Mouse (Mus musculus): Measurements from ENCODE around the gene Nceh1. TPM values are rescaled to one million over a fixed set of nuclear protein-coding genes. Genes with fewer than 3 reads are reported as not detected.
"Not testable (repeated sequence)": the region's sequence is repeated elsewhere in the genome, so short reads cannot be mapped to it uniquely, and the experiment has no call there.

Nceh1 gene
- polyA plus RNA-seq, 1 experiment: 137 TPM

GRCm38 (mm10) chr3:27288909-27289308 lies 106.1 kb downstream of the Nceh1 start:
- TF ChIP-seq POLR2A (IDR thresholded peaks at IDR 0.05; ENCODE audit: borderline replicate concordance, low read depth, low read length) (no peak), CTCF (IDR thresholded peaks at IDR 0.05; ENCODE audit: low read depth, low read length) (no peak)
- Histone ChIP-seq H3K4me3 (ENCODE audit: insufficient read depth, low read length) (no peak overlapping the region), H3K27ac (ENCODE audit: insufficient read depth, low read depth, low read length) (no peak overlapping the region), H3K4me1 (ENCODE audit: control insufficient read depth, insufficient read depth, low read length) (peaks cover 13% of the 10 kb centered on the region)

GRCm38 (mm10) chr3:27290285-27290684 lies 107.5 kb downstream of the Nceh1 start:
- Histone ChIP-seq H3K4me3 (ENCODE audit: insufficient read depth, low read length) (no peak overlapping the region), H3K27ac (ENCODE audit: insufficient read depth, low read depth, low read length) (no peak overlapping the region), H3K4me1 (ENCODE audit: control insufficient read depth, insufficient read depth, low read length) (peaks cover 13% of the 10 kb centered on the region)
- TF ChIP-seq CTCF (IDR thresholded peaks at IDR 0.05; ENCODE audit: low read depth, low read length) (no peak), POLR2A (IDR thresholded peaks at IDR 0.05; ENCODE audit: borderline replicate concordance, low read depth, low read length) (no peak)

- not testable (repeated sequence) for H3K27ac ChIP-seq (ENCODE audit: insufficient read depth, low read depth, low read length); H3K4me3 ChIP-seq (ENCODE audit: insufficient read depth, low read length)
These were observed 108.2 kb downstream of the Nceh1 start for GRCm38 (mm10) chr3:27290945-27291344.

GRCm38 (mm10) chr3:27291411-27291810 lies 108.6 kb downstream of the Nceh1 start:
- H3K4me1 ChIP-seq (ENCODE audit: control insufficient read depth, insufficient read depth, low read length): peaks cover 13% of the 10 kb centered on the region
- not testable (repeated sequence) for H3K27ac ChIP-seq (ENCODE audit: insufficient read depth, low read depth, low read length); H3K4me3 ChIP-seq (ENCODE audit: insufficient read depth, low read length)

More at GRCm38 (mm10) chr3:27290945-27291344, 108.2 kb downstream of the Nceh1 start:
- H3K4me1 ChIP-seq (ENCODE audit: control insufficient read depth, insufficient read depth, low read length): peaks cover 13% of the 10 kb centered on the region

- H3K27ac ChIP-seq (ENCODE audit: insufficient read depth, low read depth, low read length): no peak overlapping the region
- no peak overlapping the region for H3K4me3 ChIP-seq (ENCODE audit: insufficient read depth, low read length)
- no peak for TF ChIP-seq CTCF (IDR thresholded peaks at IDR 0.05; ENCODE audit: low read depth, low read length)
- TF ChIP-seq POLR2A (IDR thresholded peaks at IDR 0.05; ENCODE audit: borderline replicate concordance, low read depth, low read length): no peak
- H3K4me1 ChIP-seq (ENCODE audit: control insufficient read depth, insufficient read depth, low read length): peaks cover 8% of the 10 kb centered on the region
These were observed 111.0 kb downstream of the Nceh1 start for GRCm38 (mm10) chr3:27293645-27294385.

- Histone ChIP-seq H3K4me1 (ENCODE audit: control insufficient read depth, insufficient read depth, low read length) (peaks cover 13% of the 10 kb centered on the region), H3K27ac (ENCODE audit: insufficient read depth, low read depth, low read length) (no peak overlapping the region), H3K4me3 (ENCODE audit: insufficient read depth, low read length) (no peak overlapping the region)
- TF ChIP-seq POLR2A (IDR thresholded peaks at IDR 0.05; ENCODE audit: borderline replicate concordance, low read depth, low read length): no peak
These were observed 117.7 kb downstream of the Nceh1 start for GRCm38 (mm10) chr3:27300451-27300850.

- H3K4me3 ChIP-seq (ENCODE audit: insufficient read depth, low read length): no peak overlapping the region
- H3K27ac ChIP-seq (ENCODE audit: insufficient read depth, low read depth, low read length): peak overlapping the region; percentile 43
- TF ChIP-seq CTCF (IDR thresholded peaks at IDR 0.05; ENCODE audit: low read depth, low read length) (no peak), POLR2A (IDR thresholded peaks at IDR 0.05; ENCODE audit: borderline replicate concordance, low read depth, low read length) (no peak)
- peaks cover 13% of the 10 kb centered on the region for H3K4me1 ChIP-seq (ENCODE audit: control insufficient read depth, insufficient read depth, low read length)
These were observed 119.7 kb downstream of the Nceh1 start for GRCm38 (mm10) chr3:27302339-27303022.

- TF ChIP-seq POLR2A (IDR thresholded peaks at IDR 0.05; ENCODE audit: borderline replicate concordance, low read depth, low read length): no peak
- TF ChIP-seq CTCF (IDR thresholded peaks at IDR 0.05; ENCODE audit: low read depth, low read length): no peak
These were observed 124.0 kb downstream of the Nceh1 start for GRCm38 (mm10) chr3:27306815-27307214.

GRCm38 (mm10) chr3:27310973-27311372 lies 128.2 kb downstream of the Nceh1 start:
- peaks cover 2% of the 10 kb centered on the region for H3K4me1 ChIP-seq (ENCODE audit: control insufficient read depth, insufficient read depth, low read length)
- TF ChIP-seq POLR2A (IDR thresholded peaks at IDR 0.05; ENCODE audit: borderline replicate concordance, low read depth, low read length) (no peak), CTCF (IDR thresholded peaks at IDR 0.05; ENCODE audit: low read depth, low read length) (no peak)
- H3K4me3 ChIP-seq (ENCODE audit: insufficient read depth, low read length): no peak overlapping the region
- no peak overlapping the region for H3K27ac ChIP-seq (ENCODE audit: insufficient read depth, low read depth, low read length)

More at GRCm38 (mm10) chr3:27306815-27307214, 124.0 kb downstream of the Nceh1 start:
- H3K4me1 ChIP-seq (ENCODE audit: control insufficient read depth, insufficient read depth, low read length): peaks cover 15% of the 10 kb centered on the region
- H3K27ac ChIP-seq (ENCODE audit: insufficient read depth, low read depth, low read length): no peak overlapping the region
- H3K4me3 ChIP-seq (ENCODE audit: insufficient read depth, low read length): no peak overlapping the region

GRCm38 (mm10) chr3:27311475-27311874 lies 128.7 kb downstream of the Nceh1 start:
- H3K4me1 ChIP-seq (ENCODE audit: control insufficient read depth, insufficient read depth, low read length): peaks cover 2% of the 10 kb centered on the region
- TF ChIP-seq POLR2A (IDR thresholded peaks at IDR 0.05; ENCODE audit: borderline replicate concordance, low read depth, low read length) (no peak), CTCF (IDR thresholded peaks at IDR 0.05; ENCODE audit: low read depth, low read length) (no peak)
- no peak overlapping the region for H3K4me3 ChIP-seq (ENCODE audit: insufficient read depth, low read length)
- no peak overlapping the region for H3K27ac ChIP-seq (ENCODE audit: insufficient read depth, low read depth, low read length)

Measured in bone marrow macrophage, adult 2 months (primary cell).